Mouse (Mus musculus) midbrain, embryonic 11.5 days (tissue): ENCODE results near the gene Idua. TPM values are rescaled to one million over a fixed set of nuclear protein-coding genes. Genes with fewer than 3 reads are reported as not detected.

ENCODE experiments used
- ATAC-seq: fragments of 200-750 bp; cut with Nextera tagmentation; 2 replicates; pipeline ENCODE4 v1.8.0; 2017; ENCODE audit warnings: moderate TSS enrichment, moderate library complexity; ENCODE audit not compliant: low FRiP score
- DNase-seq: peaks from one replicate; pipeline ENCODE4 v3.0.0; 2015; ENCODE audit warnings: low spot score; ENCODE audit errors: missing footprints
- H3K27ac ChIP-seq: fragments of 300-500 bp; sonication (generic); 2 replicates; pipeline ENCODE4 v1.5.1; 2014; ENCODE audit warnings: low read depth, low read length
- H3K27me3 ChIP-seq: fragments of 300-500 bp; sonication (generic); 2 replicates; pipeline ENCODE4 v1.6.1; 2014; ENCODE audit warnings: mild to moderate bottlenecking, low read length, moderate library complexity, mixed read lengths; ENCODE audit not compliant: control insufficient read depth, insufficient read depth
- H3K36me3 ChIP-seq: fragments of 300-500 bp; sonication (generic); 2 replicates; pipeline ENCODE4 v1.6.1; 2014; ENCODE audit warnings: mild to moderate bottlenecking, low read length, moderate library complexity, mixed read lengths; ENCODE audit not compliant: control insufficient read depth, insufficient read depth
- H3K4me1 ChIP-seq: fragments of 300-500 bp; sonication (generic); 2 replicates; pipeline ENCODE4 v1.6.1; 2014; ENCODE audit warnings: low read length; ENCODE audit not compliant: control insufficient read depth, insufficient read depth
- H3K4me2 ChIP-seq: fragments of 300-500 bp; sonication (generic); 2 replicates; pipeline ENCODE4 v1.6.1; 2014; ENCODE audit warnings: mild to moderate bottlenecking, moderate library complexity
- H3K4me3 ChIP-seq: fragments of 300-500 bp; sonication (generic); 2 replicates; pipeline ENCODE4 v1.5.1; 2014; ENCODE audit warnings: low read depth, low read length
- H3K9ac ChIP-seq: fragments of 300-500 bp; sonication (generic); 2 replicates; pipeline ENCODE4 v1.6.1; 2014; ENCODE audit warnings: low read length
- H3K9me3 ChIP-seq: fragments of 300-500 bp; sonication (generic); 2 replicates; pipeline ENCODE4 v1.6.1; 2016; ENCODE audit warnings: low read length; ENCODE audit not compliant: control insufficient read depth
- WGBS: fragments of 180-500 bp; shearing (Covaris S2); extraction: QIAGEN DNeasy Blood & Tissue Kit; methylation state at CpG from one replicate; pipeline ENCODE4 v1.1.7; 2014; 5-methylcytosine and 5-hydroxymethylcytosine counted together
- polyA plus RNA-seq: library from polyadenylated mRNA; unstranded; fragments of >200 nt; fragmentation: Nextera tagmentation; extraction: Ambion mirVana; gene quantifications from 2 replicates; pipeline ENCODE4 v1.2.1, GENCODE M21; 2014

The Idua gene
- polyA plus RNA-seq, 1 experiment from 2014 or later, result 9.2 TPM

DNA sequence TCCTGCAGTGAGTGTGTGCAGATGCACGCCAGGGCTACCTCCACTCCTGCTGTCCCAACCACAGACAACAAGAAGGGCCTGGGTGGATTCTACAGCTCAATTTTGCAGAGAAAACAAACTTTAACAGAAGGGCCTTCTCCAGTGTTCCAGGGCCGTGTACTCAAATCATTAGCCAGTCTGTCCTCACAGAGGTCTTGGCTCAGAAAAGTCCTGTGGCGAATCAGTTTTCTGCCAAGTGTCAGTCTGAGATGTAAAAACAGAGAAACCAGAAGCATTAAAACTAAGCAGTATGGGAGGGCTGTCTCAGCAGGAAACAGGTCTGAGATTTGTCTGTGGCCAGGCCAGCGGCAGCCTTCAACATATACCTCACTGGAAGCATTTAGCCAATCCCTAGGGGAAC lies 57.9 kb downstream of the Idua start:
- Histone ChIP-seq H3K36me3 (no peaks in the 10 kb centered on the region), H3K9me3 (no peaks in the 10 kb centered on the region), H3K27ac (no peak overlapping the region), H3K9ac (no peak overlapping the region), H3K27me3 (no peaks in the 10 kb centered on the region), H3K4me3 (no peak overlapping the region), H3K4me2 (no peak overlapping the region), H3K4me1 (peaks cover 4% of the 10 kb centered on the region; the same call in 1 of the 2 replicates)
- DNase-seq (no peak), ATAC-seq (no peak)
- WGBS, result 42% methylated on average over 4 of the region's 4 CpGs

DNA sequence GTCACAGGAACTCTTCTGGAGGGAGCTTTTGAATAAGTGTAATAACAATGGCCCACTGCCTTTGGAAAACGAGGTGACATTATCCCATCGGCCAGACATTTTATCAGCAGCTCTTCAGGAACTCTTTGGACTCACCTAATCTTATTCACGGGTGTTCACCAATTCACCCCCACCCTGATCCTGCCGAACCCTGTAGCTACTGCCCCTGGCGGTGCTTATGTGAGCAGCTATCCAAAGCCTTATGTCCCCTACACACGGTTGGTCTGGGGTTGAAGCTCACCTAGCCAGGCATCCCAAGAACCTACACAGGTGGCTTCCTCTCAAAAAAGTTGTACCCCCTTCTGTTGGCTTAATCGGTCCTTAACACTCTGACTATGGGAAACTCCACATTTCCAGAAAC lies 59.6 kb downstream of the Idua start:
- WGBS, result 73% methylated on average over 7 of the region's 7 CpGs
- Histone ChIP-seq H3K9ac (no peak overlapping the region), H3K27ac (no peak overlapping the region), H3K27me3 (no peaks in the 10 kb centered on the region), H3K9me3 (no peaks in the 10 kb centered on the region), H3K4me1 (peaks cover 4% of the 10 kb centered on the region; the same call in 1 of the 2 replicates), H3K4me3 (no peak overlapping the region), H3K4me2 (no peak overlapping the region), H3K36me3 (no peaks in the 10 kb centered on the region)
- DNase-seq (no peak), ATAC-seq (no peak)

DNA sequence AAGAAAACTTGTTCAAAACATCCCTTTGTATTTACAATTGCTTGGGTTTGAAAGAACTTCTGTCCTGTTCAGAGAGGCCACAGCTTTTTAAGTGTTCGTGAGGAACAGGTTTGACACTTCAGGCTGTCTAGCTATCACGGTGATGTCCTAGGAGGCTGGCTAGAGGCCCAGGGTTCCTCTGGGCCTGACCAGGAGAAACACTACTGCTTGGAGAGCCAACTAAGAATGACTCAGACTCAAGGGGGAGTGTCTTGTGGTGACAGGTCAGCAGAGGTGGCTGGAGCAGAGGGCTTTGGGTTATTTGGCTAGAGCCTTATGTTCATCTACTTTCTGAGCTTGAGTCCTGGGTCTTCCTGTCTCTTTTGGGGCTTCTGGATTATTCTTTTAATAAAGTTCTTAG lies 63.9 kb downstream of the Idua start:
- H3K4me1 ChIP-seq, result no peaks in the 10 kb centered on the region
- DNase-seq (no peak), ATAC-seq (no peak)
- no peak overlapping the region for H3K4me2 ChIP-seq
- no peak overlapping the region for H3K4me3 ChIP-seq
- no peak overlapping the region for H3K27ac ChIP-seq
- H3K9ac ChIP-seq, result no peak overlapping the region
- H3K27me3 ChIP-seq, result no peaks in the 10 kb centered on the region
- WGBS, result 87% methylated on average over 2 of the region's 2 CpGs
- no peaks in the 10 kb centered on the region for H3K36me3 ChIP-seq
- H3K9me3 ChIP-seq, result no peaks in the 10 kb centered on the region

DNA sequence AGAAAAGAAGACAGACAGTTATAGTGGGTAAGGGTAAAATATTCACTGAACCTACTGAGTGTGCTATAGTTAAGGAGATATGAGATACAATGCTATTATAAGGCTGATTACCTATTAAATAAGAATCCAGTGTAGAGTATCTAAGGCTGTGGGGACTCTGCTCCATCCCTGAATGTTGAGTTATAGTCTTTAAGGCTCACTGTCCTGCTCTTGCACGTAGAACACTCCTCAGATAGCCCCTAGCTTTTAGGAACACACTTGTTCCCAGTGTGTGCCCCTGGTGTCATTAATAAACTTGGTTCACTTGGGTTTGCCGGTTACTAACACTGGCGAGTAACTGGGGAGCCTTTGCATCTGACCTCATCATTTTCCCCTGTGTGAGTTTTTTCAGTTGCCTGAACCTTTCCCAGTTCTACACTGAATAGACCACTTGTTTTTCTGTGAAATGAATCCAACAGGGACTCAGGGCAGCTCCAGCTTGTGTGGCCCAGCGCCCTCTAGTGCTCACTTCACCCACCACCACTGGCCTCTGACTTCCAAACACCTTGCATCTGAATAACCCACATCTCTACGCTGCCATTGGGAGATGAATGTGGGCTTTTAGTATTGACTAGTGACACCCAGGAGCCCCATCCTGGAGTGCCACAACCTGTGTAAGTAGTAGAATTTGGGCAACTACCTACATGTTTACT lies 66.6 kb downstream of the Idua start:
- H3K4me1 ChIP-seq, result no peaks in the 10 kb centered on the region
- no peaks in the 10 kb centered on the region for H3K9me3 ChIP-seq
- no peak overlapping the region for H3K4me3 ChIP-seq
- H3K4me2 ChIP-seq, result no peak overlapping the region
- H3K27me3 ChIP-seq, result no peaks in the 10 kb centered on the region
- no peaks in the 10 kb centered on the region for H3K36me3 ChIP-seq
- ATAC-seq (peak; percentile 87), DNase-seq (peak; percentile 96)
- WGBS, result 28% methylated on average over 5 of the region's 5 CpGs
- no peak overlapping the region for H3K27ac ChIP-seq
- no peak overlapping the region for H3K9ac ChIP-seq

DNA sequence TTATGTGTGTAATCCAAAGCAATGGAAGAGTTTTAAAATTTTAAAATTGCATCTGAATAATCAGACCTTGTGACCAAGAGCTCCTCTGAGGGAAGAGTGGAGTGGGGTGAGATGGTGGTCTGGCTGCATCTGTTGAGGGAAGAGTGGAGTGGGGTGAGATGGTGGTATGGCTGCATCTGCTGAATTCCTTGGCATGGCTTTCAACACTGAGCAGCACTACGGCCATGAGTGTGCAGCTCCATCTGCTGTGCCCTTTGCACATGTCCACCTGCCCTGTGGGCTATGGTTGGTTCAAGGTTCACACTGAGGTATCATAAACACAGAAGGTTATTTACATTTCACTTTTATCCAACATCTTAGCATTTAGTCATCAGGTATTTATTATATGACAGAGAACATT lies 67.3 kb downstream of the Idua start:
- Histone ChIP-seq H3K27me3 (no peaks in the 10 kb centered on the region), H3K27ac (no peak overlapping the region), H3K4me2 (no peak overlapping the region), H3K4me3 (no peak overlapping the region), H3K4me1 (no peaks in the 10 kb centered on the region), H3K9ac (no peak overlapping the region), H3K36me3 (no peaks in the 10 kb centered on the region), H3K9me3 (no peaks in the 10 kb centered on the region)
- DNase-seq (no peak), ATAC-seq (0 out of 2 replicates have a peak, but pooled peaks have one; percentile 30)
- WGBS, result 95% methylated on average over 1 of the region's 1 CpGs

Other genes with a start within 250 kb of the Idua start
- 392 and 433 TPM in 2 replicates for gene Atp5k, start 225.9 kb upstream of the Idua start, polyA plus RNA-seq
- gene Mfsd7a, start 211.4 kb upstream of the Idua start, polyA plus RNA-seq, result 0.18 TPM in 1 of 2 replicates, not detected in the other
- 29.2 and 34.0 TPM in 2 replicates for gene Pcgf3, start 199.1 kb upstream of the Idua start, polyA plus RNA-seq
- gene Cplx1, start 110.3 kb upstream of the Idua start, polyA plus RNA-seq, result 7.4 and 8.7 TPM in 2 replicates
- gene Gak, start 30.6 kb upstream of the Idua start, polyA plus RNA-seq, result 43.3 and 45.3 TPM in 2 replicates
- 20.9 and 22.1 TPM in 2 replicates for gene Tmem175, start 30.6 kb upstream of the Idua start, polyA plus RNA-seq
- 8.6 TPM in 2 replicates for gene Dgkq, start 9.3 kb downstream of the Idua start, polyA plus RNA-seq
- 0.69 and 0.81 TPM in 2 replicates for gene Slc26a1, start 15.2 kb downstream of the Idua start, polyA plus RNA-seq
- 11.9 and 15.0 TPM in 2 replicates for gene Fgfrl1, start 32.1 kb downstream of the Idua start, polyA plus RNA-seq
- gene Rnf212, start 114.7 kb downstream of the Idua start, polyA plus RNA-seq, result 1.7 TPM in 1 of 2 replicates, not detected in the other
- gene Tmed11, start 135.0 kb downstream of the Idua start, polyA plus RNA-seq, result not detected in 2 replicates
- gene Vmn2r8, start 148.5 kb downstream of the Idua start, polyA plus RNA-seq, result not detected in 2 replicates
- gene Vmn2r9, start 192.3 kb downstream of the Idua start, polyA plus RNA-seq, result not detected in 2 replicates